Mouse (Mus musculus) C2C12 (cell line): ENCODE measurements around the gene Gm49661. TPM values are rescaled to one million over a fixed set of nuclear protein-coding genes. Genes with fewer than 3 reads are reported as not detected.

Source experiments
- H3K27me3 ChIP-seq: one replicate; pipeline ENCODE4 v1.6.1; 2011; ENCODE audit not compliant: control insufficient read depth, insufficient read depth, insufficient read length
- H3K36me3 ChIP-seq: one replicate; pipeline ENCODE4 v1.6.1; 2011; ENCODE audit not compliant: control insufficient read depth, insufficient read depth
- H3K4me3 ChIP-seq: one replicate; pipeline ENCODE4 v1.5.1; 2011; ENCODE audit warnings: mild to moderate bottlenecking, control low read depth; ENCODE audit not compliant: poor library complexity, insufficient read depth, severe bottlenecking
- H3K79me2 ChIP-seq: one replicate; pipeline ENCODE4 v1.6.1; 2011; ENCODE audit not compliant: control insufficient read depth, insufficient read depth
- H3K79me3 ChIP-seq: one replicate; pipeline ENCODE4 v1.6.1; 2011; ENCODE audit warnings: low read depth, control low read depth
- H3ac ChIP-seq: one replicate; pipeline ENCODE3; 2011; ENCODE audit warnings: low read depth; ENCODE audit not compliant: control insufficient read depth, insufficient read length
- CEBPB ChIP-seq: IDR thresholded peaks from one replicate; pipeline ENCODE4 v1.6.1; 2011; ENCODE audit warnings: low read depth, mild to moderate bottlenecking, control low read depth, moderate library complexity
- CTCF ChIP-seq: IDR thresholded peaks from one replicate; pipeline ENCODE4 v1.5.1; 2011; ENCODE audit not compliant: control insufficient read depth, insufficient read depth, insufficient read length
- FOSL1 ChIP-seq: IDR thresholded peaks from one replicate; pipeline ENCODE4 v1.8.0; 2011; ENCODE audit warnings: mild to moderate bottlenecking, low read length; ENCODE audit not compliant: poor library complexity, insufficient read depth, severe bottlenecking
- MAX ChIP-seq: IDR thresholded peaks from one replicate; pipeline ENCODE4 v1.6.1; 2011; ENCODE audit warnings: mild to moderate bottlenecking, control low read depth
- MYOD1 ChIP-seq: IDR thresholded peaks from one replicate; pipeline ENCODE4 v1.6.1; 2011; ENCODE audit warnings: low read depth; ENCODE audit not compliant: control insufficient read depth, insufficient read length
- MYOG ChIP-seq: IDR thresholded peaks from one replicate; pipeline ENCODE4 v1.6.1; 2011; ENCODE audit not compliant: control insufficient read depth, insufficient read length; ENCODE audit errors: extremely low read depth
- USF1 ChIP-seq: IDR thresholded peaks from one replicate; pipeline ENCODE4 v1.6.1; 2011; ENCODE audit warnings: low read depth, mild to moderate bottlenecking, control low read depth, moderate library complexity
- polyA plus RNA-seq: library from polyadenylated mRNA; unstranded; fragments of >200 nt; fragmentation: generic; extraction: Trizol; gene quantifications from one replicate; pipeline ENCODE4 v1.2.1, GENCODE M21; 2012; ENCODE audit warnings: missing spikeins

The Gm49661 gene
- polyA plus RNA-seq, 1 experiment, result not detected

DNA sequence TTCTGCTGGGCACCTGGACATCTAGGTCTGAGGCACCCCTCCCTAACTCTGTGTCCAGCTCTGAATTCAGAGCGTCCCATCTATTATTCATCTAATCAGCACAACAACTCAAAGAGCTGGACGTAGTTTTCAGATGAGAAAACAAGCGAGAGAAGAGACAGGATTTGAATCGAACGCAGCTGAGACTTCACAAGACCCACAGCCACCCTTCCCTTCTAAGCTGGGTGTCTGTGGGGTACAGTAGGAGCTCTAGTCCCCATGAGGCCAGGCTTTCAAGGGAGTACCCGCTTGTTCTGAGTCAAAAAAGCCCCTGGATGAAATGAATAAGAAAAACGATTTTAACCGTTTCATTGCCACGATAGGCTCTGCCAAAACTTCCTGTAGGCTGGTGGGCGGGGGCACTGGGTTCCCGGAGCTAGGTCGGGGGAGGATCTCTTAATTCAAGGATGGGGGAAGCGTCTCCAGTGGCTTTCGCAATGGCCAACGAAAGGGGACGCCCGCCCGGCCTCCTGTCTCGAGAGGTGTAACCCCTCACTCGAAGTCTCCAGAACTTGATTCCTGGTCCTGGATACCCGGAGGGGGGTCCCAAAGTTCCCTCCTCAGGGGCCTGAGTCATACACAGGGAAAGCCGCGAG, 15.9 kb upstream of the Gm49661 start:
- Histone ChIP-seq H3ac (peak overlapping the region; percentile 27), H3K79me2 (no peaks in the 10 kb centered on the region), H3K36me3 (no peaks in the 10 kb centered on the region), H3K4me3 (peak overlapping the region; percentile 16), H3K27me3 (no peaks in the 10 kb centered on the region), H3K79me3 (no peaks in the 10 kb centered on the region)
- peak; percentile 85 for TF ChIP-seq CEBPB
- TF ChIP-seq FOSL1, result no peak
- TF ChIP-seq MYOD1, result no peak
- TF ChIP-seq USF1, result no peak
- TF ChIP-seq MAX, result no peak
- no peak for TF ChIP-seq CTCF
- no peak for TF ChIP-seq MYOG

- TF ChIP-seq MAX, result no peak
- no peak for TF ChIP-seq MYOG
- TF ChIP-seq CTCF, result no peak
- no peak for TF ChIP-seq FOSL1
- Histone ChIP-seq H3K79me3 (no peaks in the 10 kb centered on the region), H3K27me3 (no peaks in the 10 kb centered on the region), H3ac (peak overlapping the region; percentile 27), H3K4me3 (peak overlapping the region; percentile 16), H3K36me3 (no peaks in the 10 kb centered on the region), H3K79me2 (no peaks in the 10 kb centered on the region)
These were observed 15.2 kb upstream of the Gm49661 start for GRCm38 (mm10) chr8:84984294-84985048.

DNA sequence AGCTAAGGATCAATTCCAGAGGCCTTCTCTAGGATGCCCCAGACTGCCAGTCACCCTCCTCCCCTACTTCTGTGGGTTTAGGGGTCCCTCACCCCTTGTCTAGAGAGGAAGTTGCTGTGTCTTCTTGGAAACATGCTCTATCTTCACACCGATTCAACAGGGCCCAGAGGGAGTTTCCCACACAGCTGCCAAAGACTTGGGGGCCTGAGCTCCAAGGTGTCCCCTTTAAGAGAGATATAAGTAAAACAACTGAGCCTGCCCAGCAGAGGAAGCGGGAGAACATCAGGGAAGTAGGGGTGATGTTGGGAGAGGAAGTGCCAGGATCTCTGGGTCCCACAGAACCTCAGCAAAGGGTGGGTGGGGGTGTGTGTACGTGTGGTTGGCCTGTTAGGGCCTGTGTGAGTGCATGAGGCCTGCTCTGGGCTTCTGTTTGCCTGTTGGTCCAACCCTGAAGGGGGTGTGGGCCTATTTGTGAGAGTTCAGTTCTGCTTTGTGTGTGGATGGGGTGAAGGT, 13.3 kb upstream of the Gm49661 start:
- Histone ChIP-seq H3K4me3 (no peak overlapping the region), H3K27me3 (no peaks in the 10 kb centered on the region), H3K79me2 (peaks cover 16% of the 10 kb centered on the region), H3K36me3 (no peaks in the 10 kb centered on the region), H3ac (peak overlapping the region; percentile 18), H3K79me3 (peaks cover 8% of the 10 kb centered on the region)
- no peak for TF ChIP-seq MAX
- no peak for TF ChIP-seq MYOD1
- TF ChIP-seq CTCF, result no peak
- no peak for TF ChIP-seq USF1
- no peak for TF ChIP-seq MYOG
- no peak for TF ChIP-seq CEBPB
- TF ChIP-seq FOSL1, result no peak

- Histone ChIP-seq H3K4me3 (no peak overlapping the region), H3K79me2 (peaks cover 23% of the 10 kb centered on the region), H3ac (no peak overlapping the region), H3K27me3 (no peaks in the 10 kb centered on the region), H3K36me3 (peaks cover 6% of the 10 kb centered on the region), H3K79me3 (peaks cover 14% of the 10 kb centered on the region)
- TF ChIP-seq USF1 (no peak), MYOD1 (no peak), CTCF (no peak), CEBPB (no peak), MAX (no peak), FOSL1 (no peak), MYOG (no peak)
These were observed 12.6 kb upstream of the Gm49661 start for GRCm38 (mm10) chr8:84981644-84982498.

GRCm38 (mm10) chr8:84980622-84981358, 11.6 kb upstream of the Gm49661 start:
- Histone ChIP-seq H3K27me3 (no peaks in the 10 kb centered on the region), H3ac (no peak overlapping the region), H3K79me3 (peaks cover 17% of the 10 kb centered on the region), H3K36me3 (peaks cover 9% of the 10 kb centered on the region), H3K79me2 (peaks cover 34% of the 10 kb centered on the region), H3K4me3 (peak overlapping the region; percentile 25)
- TF ChIP-seq FOSL1 (no peak), CTCF (no peak), MYOG (no peak), CEBPB (no peak), MAX (peak; percentile 95), MYOD1 (peak; percentile 92), USF1 (no peak)
